Mouse (Mus musculus) bone marrow macrophage, adult 2 months (primary cell): ENCODE results near the gene BC147527. TPM values are rescaled to one million over a fixed set of nuclear protein-coding genes. Genes with fewer than 3 reads are reported as not detected.
"Not testable (repeated sequence)": the region's sequence is repeated elsewhere in the genome, so short reads cannot be mapped to it uniquely, and the experiment has no call there.

ENCODE experiments used
- H3K27ac ChIP-seq: 2 replicates; pipeline ENCODE4 v1.5.1; 2012; ENCODE audit warnings: low read depth, low read length; ENCODE audit not compliant: insufficient read depth
- H3K4me1 ChIP-seq: 2 replicates; pipeline ENCODE4 v1.6.1; 2012; ENCODE audit warnings: low read length; ENCODE audit not compliant: control insufficient read depth, insufficient read depth
- H3K4me3 ChIP-seq: 2 replicates; pipeline ENCODE4 v1.5.1; 2012; ENCODE audit warnings: mild to moderate bottlenecking, low read length, moderate library complexity; ENCODE audit not compliant: insufficient read depth
- CTCF ChIP-seq: IDR thresholded peaks from 2 replicates; pipeline ENCODE4 v1.5.1; 2012; ENCODE audit warnings: low read depth, mild to moderate bottlenecking, low read length, moderate library complexity
- POLR2A ChIP-seq: IDR thresholded peaks from 2 replicates; pipeline ENCODE4 v1.6.1; 2012; ENCODE audit warnings: mild to moderate bottlenecking, low read depth, low read length, borderline replicate concordance
- polyA plus RNA-seq: library from polyadenylated mRNA; stranded (reverse); fragments of >200 nt; gene quantifications from 2 replicates; pipeline ENCODE4 v1.2.4, GENCODE M21; 2012; ENCODE audit not compliant: missing spikeins, insufficient read depth, insufficient read length

Gene BC147527
- polyA plus RNA-seq, 1 experiment, result 8.4 TPM

- Histone ChIP-seq H3K4me1 (no peaks in the 10 kb centered on the region), H3K27ac (no peak overlapping the region), H3K4me3 (no peak overlapping the region)
- TF ChIP-seq POLR2A (no peak), CTCF (no peak)
These were observed 13.4 kb downstream of the BC147527 start for GRCm38 (mm10) chr13:120313584-120313983.

- H3K4me1 ChIP-seq, H3K27ac ChIP-seq, H3K4me3 ChIP-seq: not testable (repeated sequence)
These were observed 16.4 kb downstream of the BC147527 start, which contains the start of gene Tcstv3 for GRCm38 (mm10) chr13:120316578-120316977. Gene Tcstv3 (plus strand): TSS chr13:120316878.

- no peak overlapping the region for H3K27ac ChIP-seq
- no peak overlapping the region for H3K4me3 ChIP-seq
- no peak for TF ChIP-seq POLR2A
- TF ChIP-seq CTCF, result no peak
- H3K4me1 ChIP-seq, result no peaks in the 10 kb centered on the region
These were observed 20.0 kb downstream of the BC147527 start for GRCm38 (mm10) chr13:120320183-120320582.

- no peak for TF ChIP-seq POLR2A
- TF ChIP-seq CTCF, result no peak
- Histone ChIP-seq H3K4me1 (no peaks in the 10 kb centered on the region), H3K27ac (no peak overlapping the region), H3K4me3 (no peak overlapping the region)
These were observed 20.5 kb downstream of the BC147527 start for GRCm38 (mm10) chr13:120320721-120321120.

Other genes starting within 250 kb of the BC147527 start
- 217 and 233 TPM in 2 replicates for gene Gm21188, start 248.2 kb upstream of the BC147527 start, polyA plus RNA-seq
- gene Gm20767, start 160.1 kb upstream of the BC147527 start, polyA plus RNA-seq, result not detected in 2 replicates
- gene Gm21818, start 128.0 kb upstream of the BC147527 start, polyA plus RNA-seq, result not detected in 2 replicates
- not detected in 2 replicates for gene Gm21762, start 84.4 kb upstream of the BC147527 start, polyA plus RNA-seq
- not detected in 2 replicates for gene Gm21731, start 61.3 kb upstream of the BC147527 start, polyA plus RNA-seq
- gene AF067061, start 37.3 kb upstream of the BC147527 start, polyA plus RNA-seq, result not detected in 2 replicates
- not detected in 2 replicates for gene Tcstv3, start 16.5 kb downstream of the BC147527 start, polyA plus RNA-seq